Mouse (Mus musculus) hindbrain, postnatal 0 days (tissue): Measurements from ENCODE around the gene Tmprss3. TPM values are rescaled to one million over a fixed set of nuclear protein-coding genes. Genes with fewer than 3 reads are reported as not detected.

Experiments used
- ATAC-seq: fragments of 200-750 bp; cut with Nextera tagmentation; 2 replicates; pipeline ENCODE4 v1.8.0; 2017; ENCODE audit warnings: mild to moderate bottlenecking, moderate TSS enrichment, moderate library complexity
- DNase-seq: peaks from one replicate; pipeline ENCODE4 v3.0.0-alpha.2; 2015; ENCODE audit warnings: low spot score
- H3K27ac ChIP-seq: fragments of 300-500 bp; sonication (generic); 2 replicates; pipeline ENCODE4 v1.5.1; 2014; ENCODE audit warnings: mild to moderate bottlenecking
- H3K27me3 ChIP-seq: fragments of 300-500 bp; sonication (generic); 2 replicates; pipeline ENCODE4 v1.6.1; 2014; ENCODE audit warnings: low read length, mixed read lengths; ENCODE audit not compliant: insufficient read depth
- H3K36me3 ChIP-seq: fragments of 300-500 bp; sonication (generic); 2 replicates; pipeline ENCODE4 v1.6.1; 2014; ENCODE audit warnings: low read length, mixed read lengths; ENCODE audit not compliant: insufficient read depth
- H3K4me1 ChIP-seq: fragments of 300-500 bp; sonication (generic); 2 replicates; pipeline ENCODE4 v1.6.1; 2014; ENCODE audit warnings: antibody characterized with exemption, low read length, mixed read lengths; ENCODE audit not compliant: insufficient read depth
- H3K4me2 ChIP-seq: fragments of 300-500 bp; sonication (generic); 2 replicates; pipeline ENCODE4 v1.6.1; 2014; ENCODE audit warnings: low read depth, mild to moderate bottlenecking, low read length, moderate library complexity, mixed read lengths
- H3K4me3 ChIP-seq: fragments of 300-500 bp; sonication (generic); 2 replicates; pipeline ENCODE4 v1.5.1; 2014; ENCODE audit warnings: low read length
- H3K9ac ChIP-seq: fragments of 300-500 bp; sonication (generic); replicated peaks from 2 replicates; pipeline ENCODE4 v1.6.1; 2014; ENCODE audit warnings: mild to moderate bottlenecking, low read length, moderate library complexity, mixed read lengths
- H3K9me3 ChIP-seq: fragments of 300-500 bp; sonication (generic); 2 replicates; pipeline ENCODE4 v1.6.1; 2016; ENCODE audit warnings: low read length, mixed read lengths
- CTCF ChIP-seq: IDR thresholded peaks from 2 replicates; pipeline ENCODE4 v1.5.1; 2016; ENCODE audit warnings: antibody characterized with exemption, control low read depth, low read depth
- WGBS: fragments of 180-500 bp; shearing (Covaris S2); extraction: QIAGEN DNeasy Blood & Tissue Kit; methylation state at CpG from one replicate; pipeline ENCODE4 v1.1.7; 2014; 5-methylcytosine and 5-hydroxymethylcytosine counted together
- polyA plus RNA-seq: library from polyadenylated mRNA; unstranded; fragments of >200 nt; fragmentation: Nextera tagmentation; extraction: Ambion mirVana; gene quantifications from 2 replicates; pipeline ENCODE4 v1.2.1, GENCODE M21; 2015
- total RNA-seq: library from RNA; depleted of rRNA; stranded (reverse); fragments of >200 nt; gene quantifications from 2 replicates; pipeline ENCODE4 v1.2.3, GENCODE M21; 2014; rRNA removed

Tmprss3 gene
- total RNA-seq (0.10 TPM in 1 of 2 replicates, not detected in the other), polyA plus RNA-seq (0.14 and 0.23 TPM in 2 replicates)

DNA sequence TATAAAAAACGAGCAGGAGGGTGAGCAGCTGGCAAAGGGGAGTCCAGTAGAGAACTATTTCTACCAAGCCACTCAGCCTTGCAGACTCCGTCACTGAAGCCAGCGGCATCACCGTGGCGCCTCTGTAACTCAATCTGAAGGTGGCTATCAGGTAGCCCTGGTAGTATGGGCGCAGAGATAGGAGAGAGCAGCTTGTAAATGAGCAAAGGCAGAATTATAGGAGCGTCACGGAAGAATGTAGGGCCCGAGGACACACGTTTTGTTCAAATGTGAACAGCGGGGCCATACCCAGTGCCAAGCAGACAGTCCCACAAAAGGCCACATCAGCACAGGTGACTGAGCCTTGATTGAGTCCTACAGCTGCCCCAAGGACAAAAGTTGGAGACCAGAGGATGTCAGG is at the start of gene Tmprss3:
TSS of gene Tmprss3 (minus strand) at position 101 of the 400 bp plus-strand sequence.
- Histone ChIP-seq H3K27me3 (no peaks in the 10 kb centered on the region), H3K9ac (no peak within 1 kb of the TSS), H3K4me3 (no peak within 1 kb of the TSS), H3K4me1 (no peaks in the 10 kb centered on the region), H3K9me3 (no peaks in the 10 kb centered on the region), H3K4me2 (no peak within 1 kb of the TSS), H3K36me3 (no peaks in the 10 kb centered on the region), H3K27ac (no peak within 1 kb of the TSS)
- DNase-seq (no peak), ATAC-seq (no peak)
- 89% methylated on average over 11 of the region's 11 CpGs for WGBS
- no peak for TF ChIP-seq CTCF

DNA sequence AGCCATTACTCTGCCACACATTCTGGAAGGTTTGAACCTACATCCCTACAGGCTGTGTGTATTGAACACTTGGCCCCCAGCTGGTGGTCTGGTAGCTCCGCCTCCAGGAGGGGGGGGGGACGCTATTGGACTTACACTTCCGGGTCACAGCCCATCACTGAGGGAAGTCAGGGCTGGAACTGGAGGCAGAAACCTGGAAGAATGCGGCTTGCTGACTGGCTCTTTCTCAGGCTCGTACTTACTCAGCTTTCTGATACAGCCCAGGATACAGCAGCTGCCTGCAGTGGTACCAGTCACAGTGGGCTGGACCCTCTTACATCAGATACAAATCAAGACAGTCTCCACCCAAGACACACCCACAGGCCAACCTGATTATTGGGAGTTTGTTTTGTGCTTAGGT is 48.4 kb upstream of the Tmprss3 start:
- Histone ChIP-seq H3K27ac (no peak overlapping the region), H3K4me3 (no peak overlapping the region), H3K4me1 (no peaks in the 10 kb centered on the region), H3K4me2 (no peak overlapping the region), H3K9ac (no peak overlapping the region), H3K36me3 (no peaks in the 10 kb centered on the region), H3K27me3 (no peaks in the 10 kb centered on the region), H3K9me3 (no peaks in the 10 kb centered on the region)
- WGBS: 37% methylated on average over 5 of the region's 5 CpGs
- ATAC-seq (0 out of 2 replicates have a peak, but pooled peaks have one; percentile 15), DNase-seq (no peak)
- TF ChIP-seq CTCF: no peak

GRCm38 (mm10) chr17:31245321-31245720 is 46.5 kb upstream of the Tmprss3 start:
- H3K27me3 ChIP-seq: no peaks in the 10 kb centered on the region
- H3K9ac ChIP-seq: no peak overlapping the region
- no peak for ATAC-seq
- H3K27ac ChIP-seq: no peak overlapping the region
- no peak overlapping the region for H3K4me3 ChIP-seq
- no peak for DNase-seq
- H3K4me2 ChIP-seq: no peak overlapping the region
- WGBS: 80% methylated on average over 5 of the region's 5 CpGs
- no peaks in the 10 kb centered on the region for H3K4me1 ChIP-seq
- no peak for TF ChIP-seq CTCF
- no peaks in the 10 kb centered on the region for H3K9me3 ChIP-seq
- no peaks in the 10 kb centered on the region for H3K36me3 ChIP-seq

GRCm38 (mm10) chr17:31242764-31243163 is 44.0 kb upstream of the Tmprss3 start:
- Histone ChIP-seq H3K4me2 (no peak overlapping the region), H3K9ac (no peak overlapping the region), H3K4me3 (no peak overlapping the region), H3K9me3 (no peaks in the 10 kb centered on the region), H3K27ac (no peak overlapping the region), H3K36me3 (no peaks in the 10 kb centered on the region), H3K27me3 (no peaks in the 10 kb centered on the region), H3K4me1 (no peaks in the 10 kb centered on the region)
- 0% methylated on average over 1 of the region's 1 CpGs for WGBS
- peak; percentile 8 for DNase-seq
- TF ChIP-seq CTCF: peak; percentile 54
- ATAC-seq: no peak

GRCm38 (mm10) chr17:31241156-31241555 is 42.4 kb upstream of the Tmprss3 start:
- Histone ChIP-seq H3K9ac (no peak overlapping the region), H3K36me3 (no peaks in the 10 kb centered on the region), H3K9me3 (no peaks in the 10 kb centered on the region), H3K4me1 (no peaks in the 10 kb centered on the region), H3K27ac (no peak overlapping the region), H3K4me2 (no peak overlapping the region), H3K27me3 (no peaks in the 10 kb centered on the region), H3K4me3 (no peak overlapping the region)
- no peak for DNase-seq
- 86% methylated on average over 8 of the region's 8 CpGs for WGBS
- TF ChIP-seq CTCF: no peak
- no peak for ATAC-seq

DNA sequence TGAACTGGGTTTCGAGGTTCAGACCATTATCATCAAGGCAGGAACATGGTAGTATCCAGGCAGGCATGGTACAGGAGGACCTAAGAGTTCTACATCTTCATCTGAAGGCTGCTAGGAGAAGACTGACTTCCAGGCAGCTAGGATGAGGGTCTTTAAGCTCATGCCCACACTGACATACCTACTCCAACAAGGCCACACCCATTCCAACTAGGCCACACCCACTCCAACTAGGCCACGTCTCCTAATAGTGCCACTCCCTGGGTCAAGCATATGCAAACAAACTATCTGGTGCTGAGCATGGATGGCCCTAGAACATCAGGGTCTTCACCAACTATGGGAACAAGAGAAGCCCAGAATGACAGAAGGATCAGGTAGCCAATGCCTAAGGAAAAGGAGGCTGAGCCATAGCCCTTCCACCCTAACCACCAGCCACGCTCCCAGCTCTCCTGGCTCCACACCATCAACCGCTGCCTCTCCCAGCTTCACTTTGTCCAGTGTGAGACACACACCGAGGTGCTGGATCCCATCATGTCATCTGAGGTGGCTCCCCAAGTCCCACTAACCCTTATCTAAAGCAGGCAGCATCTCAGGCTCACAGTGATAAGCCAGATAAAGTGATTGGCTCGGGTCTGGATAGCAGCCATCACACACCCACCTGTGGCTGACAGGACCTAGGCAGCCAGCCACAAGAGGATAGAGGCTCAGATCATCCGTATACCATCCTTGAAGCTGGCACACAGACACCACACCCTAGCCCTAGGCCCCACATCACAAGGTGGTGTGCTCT is 39.6 kb upstream of the Tmprss3 start:
- DNase-seq (no peak), ATAC-seq (no peak)
- Histone ChIP-seq H3K4me3 (no peak overlapping the region), H3K27ac (no peak overlapping the region), H3K4me2 (no peak overlapping the region), H3K36me3 (no peaks in the 10 kb centered on the region), H3K27me3 (no peaks in the 10 kb centered on the region), H3K9me3 (no peaks in the 10 kb centered on the region), H3K4me1 (no peaks in the 10 kb centered on the region), H3K9ac (no peak overlapping the region)
- TF ChIP-seq CTCF: no peak
- WGBS: 86% methylated on average over 7 of the region's 7 CpGs

- no peak for ATAC-seq
- no peak for DNase-seq
- no peak overlapping the region for H3K9ac ChIP-seq
- H3K27ac ChIP-seq: no peak overlapping the region
- no peaks in the 10 kb centered on the region for H3K4me1 ChIP-seq
- H3K9me3 ChIP-seq: no peaks in the 10 kb centered on the region
- TF ChIP-seq CTCF: 0 out of 2 replicates have a peak, but pooled peaks have one; percentile 8
- H3K27me3 ChIP-seq: no peaks in the 10 kb centered on the region
- H3K36me3 ChIP-seq: no peaks in the 10 kb centered on the region
- H3K4me3 ChIP-seq: no peak overlapping the region
- 88% methylated on average over 1 of the region's 1 CpGs for WGBS
- H3K4me2 ChIP-seq: no peak overlapping the region
Measured at GRCm38 (mm10) chr17:31235915-31236314, 37.1 kb upstream of the Tmprss3 start.
